Mouse (Mus musculus): ENCODE data around the gene Cttn.

The Cttn gene

GRCm38 (mm10) chr7:144470545-144471059 lies at the start of gene Cttn:
TSS of gene Cttn (minus strand) at chr7:144471009.
- WGBS: 2% methylated on average over 30 of the region's 30 CpGs

DNA sequence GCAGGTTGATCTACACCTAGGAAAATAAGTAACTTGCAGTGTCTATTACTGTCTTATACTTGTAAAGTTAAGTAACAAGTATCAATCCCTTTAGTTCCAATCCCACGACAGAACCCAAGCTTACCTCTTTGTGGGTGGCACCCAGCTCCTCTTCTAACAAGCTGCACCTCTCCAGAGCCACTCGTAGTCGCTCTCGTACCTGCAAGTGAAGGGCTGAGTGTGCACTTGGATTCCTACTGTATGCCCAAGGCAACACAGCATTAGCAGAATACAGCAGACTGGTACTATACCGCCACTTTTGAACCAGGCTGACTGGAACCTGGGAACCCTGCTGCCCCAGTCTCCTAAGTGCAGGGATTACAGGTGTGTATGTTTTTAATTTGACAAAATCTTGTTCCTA lies 49.0 kb upstream of the Cttn start:
- 92% methylated on average over 5 of the region's 5 CpGs for WGBS

DNA sequence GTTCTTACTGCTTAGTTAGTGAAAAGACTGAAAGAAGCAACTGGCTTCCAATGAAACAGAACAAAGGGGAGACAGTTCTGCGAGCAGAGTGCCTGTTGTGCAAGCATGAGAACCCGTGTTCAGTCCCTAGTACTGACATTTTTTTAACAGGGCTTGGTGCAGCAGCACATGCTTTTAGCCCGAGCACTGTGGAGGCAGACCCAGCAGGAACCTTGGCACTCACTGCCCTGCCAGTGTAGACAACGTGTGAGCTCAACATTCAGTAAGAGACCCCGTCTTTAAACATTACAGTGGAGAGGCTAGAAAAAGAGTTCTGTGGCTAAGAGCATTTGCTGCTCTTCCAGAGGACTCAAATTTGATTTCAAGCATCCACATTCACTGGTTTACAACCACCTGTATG lies 45.9 kb upstream of the Cttn start:
- 65% methylated on average over 5 of the region's 5 CpGs for WGBS

- WGBS: over 99% methylated on average over 4 of the region's 4 CpGs
These were observed 38.3 kb upstream of the Cttn start for GRCm38 (mm10) chr7:144509090-144509489.

DNA sequence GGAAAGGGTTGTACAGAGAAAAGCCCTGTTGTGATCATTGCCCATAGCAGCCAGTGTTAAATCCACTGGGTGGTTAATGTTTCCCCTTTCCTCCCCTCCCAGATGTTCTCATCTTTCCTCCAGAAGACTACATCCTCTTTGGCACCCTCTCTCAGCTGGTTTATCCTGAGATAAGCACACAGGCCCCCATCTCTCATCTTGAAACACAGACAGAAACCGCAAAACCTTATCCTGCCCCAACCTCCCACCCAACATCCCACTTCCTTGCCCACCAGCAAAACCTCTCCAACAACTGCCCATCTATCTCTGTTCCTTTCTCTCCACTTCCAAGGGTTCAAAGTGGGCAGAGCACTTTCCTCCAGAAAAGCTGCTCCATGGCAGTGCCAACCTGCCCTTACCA lies 36.0 kb upstream of the Cttn start:
- WGBS: 96% methylated on average over 1 of the region's 1 CpGs

DNA sequence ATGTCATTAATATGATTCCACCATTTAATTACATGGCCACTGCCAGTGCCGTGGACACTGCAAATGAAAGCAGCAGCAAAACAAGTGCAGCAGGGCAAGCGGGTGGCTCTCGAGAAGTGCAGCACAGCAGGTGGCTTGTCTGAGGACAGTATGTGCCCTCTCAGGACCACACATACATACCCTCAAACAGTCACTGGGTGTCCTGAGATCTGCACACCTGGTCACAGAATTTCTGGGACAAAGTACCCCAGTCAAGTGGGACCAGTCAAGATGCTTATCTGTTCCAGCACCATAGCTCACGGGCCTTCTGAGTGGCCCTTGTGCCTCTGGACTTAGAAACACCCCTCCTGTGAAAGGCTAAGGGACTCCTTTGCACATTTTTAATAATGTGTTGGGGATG lies 33.1 kb upstream of the Cttn start:
- 86% methylated on average over 4 of the region's 4 CpGs for WGBS

- WGBS: 69% methylated on average over 1 of the region's 1 CpGs
These were observed 22.1 kb upstream of the Cttn start for GRCm38 (mm10) chr7:144492931-144493330.

- 82% methylated on average over 8 of the region's 8 CpGs for WGBS
These were observed 19.5 kb upstream of the Cttn start for GRCm38 (mm10) chr7:144490201-144490873.

DNA sequence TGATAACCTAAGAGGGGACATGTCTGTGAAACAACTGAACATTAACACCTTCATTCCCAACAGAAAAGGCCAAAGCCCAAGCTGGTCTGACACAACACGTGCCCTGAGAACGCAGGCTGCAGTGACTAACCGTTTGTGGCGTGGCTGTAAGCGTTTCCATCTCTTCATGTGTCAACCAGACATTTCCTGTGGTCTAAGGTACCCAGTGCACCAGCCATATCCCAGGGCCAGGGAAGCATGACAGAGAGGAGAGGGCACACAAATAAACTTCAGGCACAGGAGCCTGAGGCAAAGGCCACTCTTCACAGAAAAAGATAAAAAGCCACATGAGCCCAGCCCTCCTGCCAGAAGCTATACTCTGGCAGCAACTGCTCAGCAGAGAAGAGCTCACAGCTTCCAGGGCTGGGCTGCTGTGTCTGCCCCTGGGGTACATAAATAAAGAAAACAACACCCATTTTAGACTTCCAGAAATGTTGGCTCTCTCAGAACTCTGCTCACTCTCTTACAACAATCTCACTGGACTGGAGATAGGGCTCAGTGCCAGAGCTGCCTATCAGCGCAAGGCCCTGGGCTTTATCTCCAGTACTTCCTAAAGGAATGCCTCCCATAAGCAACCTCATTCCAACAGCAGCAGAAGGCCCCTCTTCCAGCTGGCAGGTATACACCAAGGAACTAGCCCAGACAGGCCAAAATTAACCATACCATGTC lies 18.4 kb upstream of the Cttn start:
- WGBS: 91% methylated on average over 6 of the region's 6 CpGs

GRCm38 (mm10) chr7:144479569-144479968 lies 8.8 kb upstream of the Cttn start:
- 52% methylated on average over 1 of the region's 1 CpGs for WGBS

GRCm38 (mm10) chr7:144475741-144476140 lies 4.9 kb upstream of the Cttn start:
- 79% methylated on average over 3 of the region's 3 CpGs for WGBS

GRCm38 (mm10) chr7:144473486-144473885 lies 2.7 kb upstream of the Cttn start:
- WGBS: 60% methylated on average over 4 of the region's 4 CpGs

GRCm38 (mm10) chr7:144471103-144471502 lies 294 bp upstream of the Cttn start:
- WGBS: 52% methylated on average over 2 of the region's 2 CpGs

GRCm38 (mm10) chr7:144469908-144470544 lies 783 bp downstream of the Cttn start:
- WGBS: 1% methylated on average over 31 of the region's 31 CpGs

DNA sequence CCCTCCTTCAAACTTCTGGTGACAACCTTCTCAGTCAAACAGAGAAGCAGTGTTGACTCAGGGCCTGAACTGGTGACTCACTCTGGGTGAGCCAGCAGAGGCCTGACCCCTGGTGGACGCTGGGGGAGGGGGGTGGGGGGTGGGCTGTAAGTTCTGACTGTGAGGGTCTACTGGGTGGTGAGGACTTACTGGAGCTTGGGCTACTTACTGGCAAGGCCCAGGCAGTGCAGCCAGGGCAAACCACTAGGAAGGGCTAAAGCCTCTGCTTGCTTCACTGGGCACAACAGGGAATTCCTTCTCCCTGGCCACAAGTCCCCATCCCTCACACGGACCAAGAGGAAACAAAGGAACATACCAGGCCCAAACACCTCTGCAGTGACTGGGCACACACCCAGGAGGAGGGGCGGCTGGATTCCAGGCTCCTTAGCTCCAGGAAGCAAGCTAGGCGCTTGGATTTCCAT lies 1.6 kb downstream of the Cttn start:
- WGBS: 7% methylated on average over 4 of the region's 4 CpGs

DNA sequence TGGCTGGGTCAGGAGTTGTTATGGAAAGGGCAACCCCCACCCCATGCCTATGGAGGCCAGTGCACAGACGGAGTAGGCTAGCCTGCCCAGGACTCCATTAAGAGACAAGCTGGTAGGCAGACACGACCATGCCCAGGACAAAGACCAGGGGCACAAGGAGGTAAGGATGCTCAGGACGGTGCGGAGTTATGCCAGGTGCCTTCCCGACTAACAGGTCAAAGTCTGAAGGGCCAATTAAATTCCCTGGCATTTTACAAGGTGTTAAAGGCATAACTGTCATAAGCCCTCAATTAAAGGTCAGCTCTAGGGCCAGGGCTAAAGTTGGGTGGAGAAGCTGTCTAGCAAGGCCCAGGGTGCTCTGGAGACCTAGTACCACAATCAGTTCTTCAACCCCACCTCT lies 2.1 kb downstream of the Cttn start:
- 94% methylated on average over 5 of the region's 5 CpGs for WGBS

DNA sequence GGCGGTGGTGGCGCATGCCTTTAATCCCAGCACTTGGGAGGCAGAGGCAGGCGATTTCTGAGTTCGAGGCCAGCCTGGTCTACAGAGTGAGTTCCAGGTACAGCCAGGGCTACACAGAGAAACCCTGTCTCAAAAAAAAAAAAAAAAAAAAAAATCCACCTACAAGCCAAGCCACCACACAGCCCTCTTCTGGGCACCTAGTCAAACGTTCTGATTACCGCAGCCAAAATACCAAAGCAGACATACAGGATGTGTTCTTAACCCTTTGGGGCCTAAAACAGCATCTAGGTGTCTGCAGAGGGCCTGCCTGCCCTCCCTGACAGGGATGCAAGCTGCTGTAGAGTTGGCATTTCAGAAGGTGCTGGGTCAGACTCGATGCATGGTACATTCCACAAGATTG lies 8.2 kb downstream of the Cttn start:
- 60% methylated on average over 7 of the region's 7 CpGs for WGBS

GRCm38 (mm10) chr7:144461246-144461902 lies 9.4 kb downstream of the Cttn start:
- 79% methylated on average over 6 of the region's 6 CpGs for WGBS

DNA sequence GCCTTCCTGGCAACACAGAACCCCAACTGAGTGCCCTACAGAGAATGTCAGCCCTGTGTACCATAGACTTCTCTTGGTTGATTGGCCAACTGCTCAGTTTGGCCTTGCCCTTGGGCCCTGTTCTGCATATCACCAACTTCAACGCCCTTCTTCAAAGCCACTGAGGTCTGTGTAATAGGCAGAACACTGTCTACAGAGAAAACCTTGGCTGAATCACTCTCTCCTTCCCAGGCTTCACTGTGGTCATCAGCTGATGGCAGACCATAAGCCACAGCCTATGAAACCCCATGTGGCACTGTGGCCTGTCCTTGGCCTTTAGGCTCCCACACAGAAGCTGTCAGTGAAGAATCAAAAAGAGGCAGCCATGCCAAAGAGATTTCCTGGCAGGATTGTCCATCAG lies 11.9 kb downstream of the Cttn start:
- WGBS: 100% methylated on average over 1 of the region's 1 CpGs

GRCm38 (mm10) chr7:144450661-144451060 lies 20.1 kb downstream of the Cttn start:
- WGBS: 67% methylated on average over 9 of the region's 9 CpGs

GRCm38 (mm10) chr7:144449637-144450570 lies 20.9 kb downstream of the Cttn start:
- WGBS: 45% methylated on average over 13 of the region's 13 CpGs

All from cerebral cortex, adult 2 months (tissue).